Comparison of ENCODE assay signal across 12 mouse cellular contexts in the genomic region with DNA sequence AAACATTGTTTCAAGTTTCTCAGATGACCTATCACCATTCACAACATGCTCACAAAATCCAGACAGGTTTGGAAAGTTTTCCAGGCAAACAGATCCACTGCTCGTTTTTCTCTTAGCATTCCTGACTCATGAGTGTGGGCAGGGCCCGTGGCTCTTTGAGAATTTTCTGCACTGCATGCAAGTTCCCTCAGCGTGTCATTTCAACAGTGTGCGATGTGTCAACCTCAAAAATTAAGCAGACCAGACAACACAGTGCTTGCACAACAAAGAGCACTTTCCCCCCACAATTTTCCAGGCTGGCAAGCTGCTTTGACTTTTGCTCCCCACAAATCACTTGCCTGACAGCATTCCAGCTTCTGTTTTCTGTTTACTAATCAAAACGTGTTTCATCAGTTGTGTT.
A peak's percentile ranks its signal among the peaks of the same experiment; 100 is the strongest.
DNase-seq lines count a peak whose midpoint lies in the region; ATAC-seq and TF ChIP-seq lines count a peak whose summit lies in the region.
"Had no signal": no experiment of that assay in that cellular context is flagged by ENCODE, and none has a peak within 500 bp of the region (broad histone marks: within the 10 kb centered on the region; RNA-seq: fewer than 3 reads in every experiment).

No protein-coding gene starts in this region.

- no peaks in the 10 kb centered on the region for H3K36me3 ChIP-seq in kidney, adult 2 months (ENCODE audit: control insufficient read depth, insufficient read depth, low read length)
- no peaks in the 10 kb centered on the region for H3K36me3 ChIP-seq in kidney, embryonic 15.5 days
- H3K36me3 ChIP-seq in hindbrain, embryonic 12.5 days: no peaks in the 10 kb centered on the region
- H3K36me3 ChIP-seq in liver, postnatal 0 days (replicated peaks; ENCODE audit: insufficient read depth, low read length): no peaks in the 10 kb centered on the region
- H3K36me3 ChIP-seq: liver, embryonic 15.5 days had no signal

- DNase-seq in kidney, adult 2 months: peak; percentile 8
- DNase-seq in urinary bladder, postnatal 14 days (ENCODE audit: low spot score): peak; percentile 3
- DNase-seq in urinary bladder, postnatal 25 days (ENCODE audit: low spot score): no peak
- DNase-seq in kidney, adult 9 months: peak; percentile 1
- no peak for DNase-seq in liver, postnatal 0 days
- DNase-seq in cerebellum, postnatal 4 days (ENCODE audit: low spot score in 2 of 2): no peak
- DNase-seq: heart, postnatal 36 days; layer of hippocampus, adult 9-11 months; thymus, adult 18-20 months had no signal

- no peaks in the 10 kb centered on the region for H3K27me3 ChIP-seq in kidney, adult 2 months (replicated peaks; ENCODE audit: control insufficient read depth, insufficient read depth, low read length)
- no peaks in the 10 kb centered on the region for H3K27me3 ChIP-seq in kidney, embryonic 15.5 days
- H3K27me3 ChIP-seq in hindbrain, embryonic 12.5 days: no peaks in the 10 kb centered on the region
- H3K27me3 ChIP-seq in liver, postnatal 0 days (ENCODE audit: insufficient read depth, low read length): no peaks in the 10 kb centered on the region
- H3K27me3 ChIP-seq: liver, embryonic 15.5 days had no signal

- 10% methylated on average over 5 of the region's 5 CpGs for WGBS in kidney, adult 2 months
- WGBS in kidney, embryonic 15.5 days: 25% methylated on average over 5 of the region's 5 CpGs
- WGBS in hindbrain, embryonic 12.5 days: 50% methylated on average over 5 of the region's 5 CpGs
- 47% methylated on average over 5 of the region's 5 CpGs for WGBS in liver, postnatal 0 days (ENCODE audit: insufficient replicate concordance)

- no peak overlapping the region for H3K27ac ChIP-seq in kidney, adult 2 months (ENCODE audit: insufficient read depth, low read depth, low read length)
- no peak overlapping the region for H3K27ac ChIP-seq in kidney, embryonic 15.5 days
- no peak overlapping the region for H3K27ac ChIP-seq in hindbrain, embryonic 12.5 days
- no peak overlapping the region for H3K27ac ChIP-seq in liver, postnatal 0 days (ENCODE audit: low read depth)
- H3K27ac ChIP-seq: liver, embryonic 15.5 days had no signal

- no peak for TF ChIP-seq EP300 in liver, postnatal 0 days (IDR thresholded peaks at IDR 0.05; ENCODE audit: low read depth)

- no peaks in the 10 kb centered on the region for H3K4me1 ChIP-seq in kidney, adult 2 months (ENCODE audit: control insufficient read depth, insufficient read depth, low read length)
- H3K4me1 ChIP-seq in kidney, embryonic 15.5 days: peaks cover 3% of the 10 kb centered on the region; the same call in 1 of the 2 replicates
- H3K4me1 ChIP-seq in hindbrain, embryonic 12.5 days: no peaks in the 10 kb centered on the region
- H3K4me1 ChIP-seq in liver, postnatal 0 days (ENCODE audit: insufficient read depth): no peaks in the 10 kb centered on the region
- H3K4me1 ChIP-seq: liver, embryonic 15.5 days had no signal

- TF ChIP-seq CTCF in kidney, adult 2 months (conservative IDR thresholded peaks at IDR 0.05; ENCODE audit: insufficient read depth, insufficient read length, low read depth, low read length): no peak
- TF ChIP-seq CTCF in liver, postnatal 0 days (IDR thresholded peaks at IDR 0.05; ENCODE audit: low read depth): no peak

- no peak for ATAC-seq in kidney, embryonic 15.5 days (replicated peaks; ENCODE audit: low FRiP score)
- no peak for ATAC-seq in hindbrain, embryonic 12.5 days (ENCODE audit: low FRiP score)
- ATAC-seq in liver, postnatal 0 days: no peak

- no peaks in the 10 kb centered on the region for H3K9me3 ChIP-seq in kidney, embryonic 15.5 days (replicated peaks)
- no peaks in the 10 kb centered on the region for H3K9me3 ChIP-seq in hindbrain, embryonic 12.5 days (replicated peaks)
- no peaks in the 10 kb centered on the region for H3K9me3 ChIP-seq in liver, postnatal 0 days (ENCODE audit: low read length)
- H3K9me3 ChIP-seq: liver, embryonic 15.5 days had no signal

- no peak for TF ChIP-seq POLR2A in kidney, adult 2 months (IDR thresholded peaks at IDR 0.05; ENCODE audit: low read depth, low read length)

- no peak overlapping the region for H3K9ac ChIP-seq in kidney, embryonic 15.5 days
- no peak overlapping the region for H3K9ac ChIP-seq in hindbrain, embryonic 12.5 days
- no peak overlapping the region for H3K9ac ChIP-seq in liver, postnatal 0 days (replicated peaks)
- H3K9ac ChIP-seq: liver, embryonic 15.5 days had no signal

- H3K4me2 ChIP-seq in kidney, embryonic 15.5 days: no peak overlapping the region
- H3K4me2 ChIP-seq in hindbrain, embryonic 12.5 days (replicated peaks): no peak overlapping the region
- H3K4me2 ChIP-seq in liver, postnatal 0 days (ENCODE audit: low read depth, low read length): no peak overlapping the region
- H3K4me2 ChIP-seq: liver, embryonic 15.5 days had no signal

- no peak overlapping the region for H3K4me3 ChIP-seq in kidney, adult 2 months (ENCODE audit: insufficient read depth, low read depth, low read length)
- no peak overlapping the region for H3K4me3 ChIP-seq in kidney, embryonic 15.5 days (replicated peaks)
- H3K4me3 ChIP-seq in hindbrain, embryonic 12.5 days: no peak overlapping the region
- H3K4me3 ChIP-seq in liver, postnatal 0 days (ENCODE audit: low read depth, low read length): no peak overlapping the region
- H3K4me3 ChIP-seq: liver, embryonic 15.5 days had no signal

Comparison
In these comparisons a context has a peak if more than half of its experiments do, and no peak if none do; other contexts are left out.
1. DNase-seq: peak in kidney, adult 2 months (single experiment), urinary bladder, postnatal 14 days (single experiment) and kidney, adult 9 months (single experiment); none in urinary bladder, postnatal 25 days (single experiment), liver, postnatal 0 days (single experiment) and cerebellum, postnatal 4 days (0 of 2).